32 mouse cellular contexts compared by ENCODE assay signal in genomic region chr4:24915631-24916030, GRCm38 (mm10). TPM values are rescaled to one million over a fixed set of nuclear protein-coding genes. Genes with fewer than 3 reads are reported as not detected.
"Had no signal": no experiment of that assay in that cellular context is flagged by ENCODE, and none has a peak within 500 bp of the region (broad histone marks: within the 10 kb centered on the region; RNA-seq: fewer than 3 reads in every experiment).

No protein-coding gene starts in this region.

- H3K4me3 ChIP-seq: limb, embryonic 10.5 days; limb, embryonic 12.5 days; limb, embryonic 13.5 days; limb, embryonic 15.5 days; liver, embryonic 12.5 days; liver, embryonic 13.5 days; liver, embryonic 15.5 days; lung, embryonic 15.5 days; megakaryocyte, embryonic 14.5 days; midbrain, embryonic 10.5 days; midbrain, embryonic 12.5 days; midbrain, embryonic 13.5 days; midbrain, embryonic 15.5 days; myocyte; neural tube, embryonic 12.5 days had no signal

- H3K4me1 ChIP-seq: limb, embryonic 10.5 days; limb, embryonic 12.5 days; limb, embryonic 13.5 days; limb, embryonic 15.5 days; liver, embryonic 12.5 days; liver, embryonic 13.5 days; liver, embryonic 15.5 days; lung, embryonic 15.5 days; megakaryocyte, embryonic 14.5 days; midbrain, embryonic 10.5 days; midbrain, embryonic 12.5 days; midbrain, embryonic 13.5 days; midbrain, embryonic 15.5 days; neural tube, embryonic 12.5 days had no signal

- H3K36me3 ChIP-seq: limb, embryonic 10.5 days; limb, embryonic 12.5 days; limb, embryonic 13.5 days; limb, embryonic 15.5 days; liver, embryonic 12.5 days; liver, embryonic 13.5 days; liver, embryonic 15.5 days; lung, embryonic 15.5 days; midbrain, embryonic 10.5 days; midbrain, embryonic 12.5 days; midbrain, embryonic 13.5 days; midbrain, embryonic 15.5 days; neural tube, embryonic 12.5 days had no signal

- H3K9ac ChIP-seq: limb, embryonic 12.5 days; limb, embryonic 13.5 days; limb, embryonic 15.5 days; liver, embryonic 12.5 days; liver, embryonic 13.5 days; liver, embryonic 14.5 days; liver, embryonic 15.5 days; liver, postnatal 0 days; lung, embryonic 14.5 days; lung, embryonic 15.5 days; midbrain, embryonic 12.5 days; midbrain, embryonic 13.5 days; midbrain, embryonic 15.5 days; neural tube, embryonic 12.5 days had no signal

- ATAC-seq: liver, embryonic 12.5 days; liver, postnatal 0 days; lung, postnatal 0 days; midbrain, embryonic 13.5 days; midbrain, embryonic 15.5 days; midbrain, embryonic 16.5 days had no signal

- H3K27ac ChIP-seq: limb, embryonic 10.5 days; limb, embryonic 12.5 days; limb, embryonic 13.5 days; limb, embryonic 15.5 days; liver, embryonic 12.5 days; liver, embryonic 13.5 days; liver, embryonic 14.5 days; liver, embryonic 15.5 days; lung, embryonic 15.5 days; macrophage; midbrain, embryonic 10.5 days; midbrain, embryonic 12.5 days; midbrain, embryonic 13.5 days; midbrain, embryonic 15.5 days; neural tube, embryonic 12.5 days had no signal

- H3K27me3 ChIP-seq: limb, embryonic 12.5 days; limb, embryonic 13.5 days; limb, embryonic 15.5 days; liver, embryonic 12.5 days; liver, embryonic 13.5 days; liver, embryonic 15.5 days; lung, embryonic 15.5 days; megakaryocyte, embryonic 14.5 days; midbrain, embryonic 12.5 days; midbrain, embryonic 13.5 days; midbrain, embryonic 15.5 days; neural tube, embryonic 12.5 days had no signal

- H3K4me2 ChIP-seq: limb, embryonic 12.5 days; limb, embryonic 13.5 days; limb, embryonic 15.5 days; liver, embryonic 11.5 days; liver, embryonic 12.5 days; liver, embryonic 13.5 days; liver, embryonic 15.5 days; lung, embryonic 14.5 days; lung, embryonic 15.5 days; midbrain, embryonic 11.5 days; midbrain, embryonic 12.5 days; midbrain, embryonic 13.5 days; midbrain, embryonic 15.5 days; neural tube, embryonic 12.5 days had no signal

- H3K9me3 ChIP-seq: limb, embryonic 10.5 days; limb, embryonic 12.5 days; limb, embryonic 13.5 days; limb, embryonic 15.5 days; liver, embryonic 12.5 days; liver, embryonic 13.5 days; liver, embryonic 15.5 days; lung, embryonic 15.5 days; megakaryocyte, embryonic 14.5 days; midbrain, embryonic 10.5 days; midbrain, embryonic 12.5 days; midbrain, embryonic 13.5 days; midbrain, embryonic 15.5 days; neural tube, embryonic 12.5 days had no signal

- DNase-seq: left cerebral cortex, postnatal 4 days; liver; liver, embryonic 13.5 days; liver, postnatal 0 days; lung, adult 18-20 months; lung, adult 2 months; lung, embryonic 14.5 days; lung, postnatal 10 days; lung, postnatal 14 days; lung, postnatal 36 days; lung, postnatal 4 days; midbrain, embryonic 14.5 days had no signal

RNA-seq across cellular contexts. Expression of gene Gpr63, which starts 50.6 kb away (rescaled TPM):
- polyA plus RNA-seq: liver, embryonic 13.5 days; liver, embryonic 15.5 days; macrophage had no signal
